Mouse (Mus musculus) cerebellum, adult 18-20 months (tissue): ENCODE measurements at regions not wholly inside any gene's neighbourhood (a gene's known extent, or its start where the extent isn't known, plus 50 kb on each side); places are given as distances from the start of the nearest gene placed in this dataset.
A peak's percentile ranks its signal among the peaks of the same experiment; 100 is the strongest.

ENCODE experiments used
- DNase-seq, 2 experiments: peaks; one replicate each; pipeline ENCODE4 v3.0.0; 2021

- no peak for DNase-seq
These were observed 489.8 kb downstream of the Ccdc50 start for GRCm38 (mm10) chr16:27878499-27878898.

GRCm38 (mm10) chr16:27878950-27879349, 490.3 kb downstream of the Ccdc50 start:
- no peak for DNase-seq

GRCm38 (mm10) chr16:27884363-27884762, 495.7 kb downstream of the Ccdc50 start:
- no peak for DNase-seq

GRCm38 (mm10) chr16:27906036-27906435, 517.4 kb downstream of the Ccdc50 start:
- no peak for DNase-seq

DNA sequence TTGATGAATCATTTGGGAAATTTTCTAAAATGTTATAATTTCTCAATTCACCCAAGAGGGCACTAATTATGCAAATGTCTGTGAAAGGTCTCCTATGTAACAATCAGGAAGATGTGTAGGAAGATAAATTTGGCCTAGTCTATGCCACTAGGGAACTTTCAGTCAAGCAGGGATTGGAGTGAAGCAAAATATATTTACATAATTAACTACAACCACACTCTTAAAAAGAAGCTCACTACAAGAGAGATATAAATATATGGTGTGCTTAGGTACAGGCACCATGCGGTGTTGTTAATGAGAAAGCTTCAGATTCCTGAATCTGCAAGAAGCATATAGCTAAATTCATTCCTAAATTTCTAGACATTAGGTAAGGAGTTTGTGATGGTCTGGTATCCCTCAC, 526.8 kb downstream of the Ccdc50 start:
- no peak for DNase-seq

- DNase-seq = no peak
These were observed 537.1 kb downstream of the Ccdc50 start for GRCm38 (mm10) chr16:27925528-27926360.

GRCm38 (mm10) chr16:27926361-27926651, 537.6 kb downstream of the Ccdc50 start:
- no peak for DNase-seq

DNA sequence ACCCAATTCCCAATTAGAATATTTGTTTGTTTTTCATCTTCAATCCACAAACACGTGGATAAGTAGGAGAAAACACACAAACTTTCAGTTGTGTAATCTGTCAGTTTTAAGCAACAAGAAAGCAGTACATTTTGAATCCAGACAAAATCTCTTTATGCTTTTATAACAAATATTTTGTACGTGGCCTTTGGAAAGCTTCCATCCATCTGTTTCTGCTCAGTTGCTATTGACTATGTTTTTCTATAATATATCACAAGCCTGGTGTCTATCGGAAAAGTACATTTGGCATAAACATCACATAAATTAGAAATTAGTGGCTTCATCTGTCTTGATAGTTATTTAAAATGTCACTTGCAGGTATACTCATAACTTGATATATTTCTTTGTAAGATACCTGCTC, 560.6 kb downstream of the Ccdc50 start:
- DNase-seq = no peak

DNA sequence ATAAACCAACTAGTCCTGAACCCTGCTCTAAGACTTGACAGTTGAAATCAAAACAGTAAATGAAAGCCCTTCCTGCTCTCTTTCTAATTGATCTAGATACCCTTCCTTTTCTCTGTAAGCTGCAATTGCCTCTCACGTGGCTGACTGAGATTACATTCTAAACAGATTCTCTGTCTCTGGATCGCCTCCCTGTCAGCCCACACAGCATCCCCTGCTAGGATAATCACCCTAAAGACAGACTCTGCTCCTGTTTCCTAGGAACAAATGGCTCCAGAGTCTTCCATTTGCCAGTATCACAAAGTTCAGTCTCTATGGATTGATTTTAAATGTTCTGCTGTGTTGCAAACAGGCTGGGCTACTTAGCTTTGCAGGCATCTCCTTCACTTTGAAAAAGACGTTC, 561.1 kb downstream of the Ccdc50 start:
- no peak for DNase-seq

DNA sequence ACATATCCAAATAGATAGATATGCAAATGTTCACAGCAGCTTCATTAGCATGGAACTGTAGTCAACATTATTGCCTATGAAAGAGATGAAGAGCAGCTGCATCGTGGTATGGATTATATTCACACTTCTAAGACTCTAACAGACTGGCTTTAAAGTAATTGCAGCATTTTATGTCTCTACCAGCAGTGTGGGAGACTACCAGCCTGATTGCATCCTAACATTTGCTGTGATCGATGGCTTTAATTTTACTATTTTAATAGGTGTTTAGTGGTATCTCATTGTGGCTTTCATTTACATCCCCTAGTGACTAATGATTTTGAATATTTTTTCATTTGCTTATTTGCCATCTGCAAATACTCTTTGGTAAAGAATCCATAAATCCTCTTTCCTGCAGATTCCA, 574.1 kb downstream of the Ccdc50 start:
- no peak for DNase-seq

DNA sequence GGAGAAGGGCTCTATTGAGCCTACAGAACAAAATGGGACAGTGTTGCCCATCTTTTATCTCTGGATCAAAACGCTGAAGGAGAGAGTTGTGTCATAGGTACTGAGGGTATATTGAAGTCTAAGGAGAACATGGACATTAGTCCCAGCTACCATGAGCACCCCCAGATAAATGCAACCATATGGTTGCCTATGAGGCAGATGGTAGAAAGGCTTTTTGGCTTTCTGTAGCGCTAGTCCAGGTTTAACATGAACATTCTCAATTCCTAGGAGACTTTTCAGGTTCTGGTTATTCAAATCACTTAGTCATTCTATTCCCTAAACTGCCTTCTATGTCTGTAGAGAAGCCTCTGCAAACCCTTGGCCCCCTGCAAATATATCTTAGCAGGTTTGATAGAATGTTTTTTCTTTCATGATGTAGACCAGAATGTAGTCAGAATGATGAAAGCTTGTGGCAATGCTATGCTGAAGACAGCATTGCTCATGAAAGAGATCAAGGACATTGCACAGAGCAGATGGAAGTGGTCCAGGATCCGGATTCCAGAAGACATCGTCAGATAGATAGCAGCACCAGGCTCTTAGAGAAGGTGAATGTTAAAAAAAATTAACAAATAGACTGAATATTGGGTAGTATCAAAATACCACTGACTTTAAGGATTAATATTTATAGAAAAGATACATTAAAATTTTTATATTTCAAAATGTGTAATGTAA, 590.2 kb downstream of the Ccdc50 start:
- peak; percentile 8 to 10 for DNase-seq

GRCm38 (mm10) chr16:28015276-28015897, 626.7 kb downstream of the Ccdc50 start:
- no peak for DNase-seq

GRCm38 (mm10) chr16:28018311-28018710, 629.6 kb downstream of the Ccdc50 start:
- DNase-seq = no peak

DNA sequence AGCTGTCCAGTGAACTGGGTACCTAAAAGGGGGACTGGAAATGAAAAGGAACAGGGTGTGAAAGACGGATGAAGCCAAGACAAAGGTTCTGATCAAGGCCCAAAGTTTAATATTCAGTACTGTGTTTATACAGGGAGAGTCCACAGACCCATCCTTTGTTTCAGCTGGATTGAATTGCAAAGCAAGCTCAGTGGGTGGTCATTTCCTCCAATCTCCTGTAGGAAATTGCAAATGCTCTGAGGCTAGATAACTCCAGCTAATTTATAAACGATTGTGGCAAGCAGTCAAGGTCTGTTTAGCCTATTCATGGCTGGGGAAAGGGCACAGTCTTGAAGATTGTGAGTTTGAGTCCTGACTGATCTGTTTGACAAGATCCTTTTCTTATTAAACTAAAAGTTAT, 650.3 kb downstream of the Ccdc50 start:
- DNase-seq = no peak

- no peak for DNase-seq
These were observed 654.4 kb downstream of the Ccdc50 start for GRCm38 (mm10) chr16:28043046-28043445.

DNA sequence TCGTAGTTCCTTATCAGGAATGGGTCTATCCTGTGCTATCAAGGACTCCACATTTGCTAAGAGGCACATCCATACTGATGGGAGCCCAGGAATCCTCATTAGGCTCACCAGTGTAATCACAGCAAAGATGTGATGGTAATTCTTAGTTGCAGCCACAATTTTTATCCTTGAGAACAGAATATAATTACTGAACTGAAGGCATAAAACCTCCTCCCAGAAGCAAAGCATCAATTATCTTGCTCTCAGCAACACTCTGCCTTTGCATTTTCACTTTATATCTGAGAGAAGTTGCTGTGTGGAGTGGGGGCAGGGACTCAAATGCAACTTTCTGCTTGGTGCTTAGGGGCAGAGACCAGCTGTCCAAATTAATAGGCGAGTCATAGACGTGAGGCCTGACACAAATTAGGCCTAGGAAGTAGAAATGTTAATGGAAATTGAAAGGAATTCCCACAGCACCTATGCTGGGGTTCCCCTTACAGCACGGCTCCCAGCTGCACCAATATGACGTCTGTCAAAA, 676.2 kb downstream of the Ccdc50 start:
- DNase-seq = peak in 1 of 2 experiments; percentile 1

GRCm38 (mm10) chr16:28082891-28083649, 669.8 kb downstream of the Fgf12 start:
- no peak for DNase-seq

GRCm38 (mm10) chr16:28089489-28090134, 663.3 kb downstream of the Fgf12 start:
- no peak for DNase-seq

- DNase-seq = no peak
These were observed 648.4 kb downstream of the Fgf12 start for GRCm38 (mm10) chr16:28104255-28105076.

- no peak for DNase-seq
These were observed 647.8 kb downstream of the Fgf12 start for GRCm38 (mm10) chr16:28105085-28105484.

DNA sequence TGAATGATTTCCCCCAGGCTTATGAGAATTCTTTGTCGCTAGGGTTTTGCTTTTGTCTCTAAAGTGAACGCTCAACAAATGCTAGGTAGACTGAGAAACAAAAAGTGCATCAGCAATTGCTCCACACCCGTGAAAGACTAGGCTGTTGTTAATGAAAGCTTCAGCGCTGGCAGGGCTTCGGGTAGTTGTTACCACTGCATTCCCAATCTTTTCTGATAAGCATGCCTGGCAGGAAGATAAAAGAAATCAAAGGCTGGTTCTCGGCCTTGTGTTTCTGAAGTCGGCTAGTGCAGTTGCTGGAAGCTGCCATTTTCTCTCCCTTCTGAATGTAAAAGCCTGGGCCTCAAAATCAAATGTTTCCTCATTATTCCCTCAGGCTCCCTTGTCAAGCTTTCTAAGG, 647.0 kb downstream of the Fgf12 start:
- DNase-seq = no peak

DNA sequence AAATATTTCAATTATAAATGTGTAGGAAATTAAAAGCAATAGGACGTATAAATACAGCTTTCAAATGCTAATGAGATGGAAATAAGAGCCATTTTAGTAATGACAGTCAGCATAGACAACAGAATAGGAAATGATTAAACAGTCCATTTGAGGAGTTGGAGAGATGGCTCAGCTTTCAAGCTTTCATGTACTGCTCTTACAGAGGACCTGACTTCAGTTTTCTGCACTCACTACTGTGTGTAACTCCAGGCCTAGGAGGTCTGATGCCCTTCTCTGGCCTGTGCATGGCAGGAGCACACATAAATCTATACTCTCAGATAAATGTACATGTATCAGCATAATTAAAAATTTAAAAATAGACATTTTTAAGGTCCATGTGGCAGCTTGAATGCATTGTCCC, 643.1 kb downstream of the Fgf12 start:
- DNase-seq = no peak
